Mouse (Mus musculus) urinary bladder, postnatal 36 days (tissue): ENCODE measurements around the gene Kcnk6.

Experiments
- DNase-seq, 2 experiments: peaks; one replicate each; pipeline ENCODE4 v3.0.0; 2022; ENCODE audit warnings: low spot score in 2 of 2, mixed read lengths in 1 of 2

Kcnk6 gene

GRCm38 (mm10) chr7:29232247-29233013 lies at the start of gene Kcnk6:
TSS of gene Kcnk6 (minus strand) at chr7:29232515.
- peak in 1 of 2 experiments; percentile 56 for DNase-seq

DNA sequence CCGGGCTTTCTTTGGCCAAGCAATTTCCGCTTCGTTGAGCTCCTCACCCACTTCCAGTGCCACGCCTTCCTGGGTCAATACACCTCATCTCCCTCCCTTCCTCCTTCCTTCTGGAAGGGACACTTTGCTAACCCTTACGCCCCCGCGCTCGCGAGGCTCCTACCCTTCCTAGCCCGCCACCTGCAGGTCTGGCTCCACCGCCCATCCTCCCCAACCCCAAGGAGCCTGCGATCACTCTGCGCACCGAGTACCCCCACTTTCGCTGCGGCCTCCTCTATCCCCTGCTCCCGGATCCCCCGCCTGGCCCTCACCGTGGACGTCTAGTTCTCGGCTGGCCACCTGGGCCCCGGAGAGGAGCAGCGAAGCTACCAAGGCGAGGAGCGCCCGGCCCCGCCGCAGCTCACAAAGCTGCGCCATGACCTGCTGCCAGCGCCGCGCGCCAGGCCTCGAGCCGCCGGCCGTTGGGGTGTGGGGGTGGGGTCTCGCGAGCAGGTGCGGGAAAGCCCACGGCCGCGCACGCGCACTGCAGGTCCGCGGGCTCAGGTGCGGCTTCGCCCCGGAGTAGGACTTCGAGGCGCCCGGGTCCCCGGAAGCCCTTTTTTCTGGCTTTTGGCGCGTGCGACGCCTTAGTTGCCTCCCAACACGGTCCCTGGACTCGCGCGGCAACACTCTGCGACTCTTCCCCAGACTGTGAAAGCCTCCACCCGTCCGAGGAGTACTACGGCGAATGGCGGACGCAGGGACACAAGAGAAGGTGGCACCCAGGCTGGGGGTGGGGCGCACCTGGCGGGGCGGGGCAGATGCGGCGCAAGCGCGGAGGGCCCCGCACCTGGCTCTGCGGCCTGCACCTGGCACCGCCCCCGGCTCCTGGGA lies 49.1 kb upstream of the Kcnk6 start, which contains the start of gene Spint2:
Spint2 (minus strand) TSS at position 712 of the 873 bp plus-strand sequence.
- DNase-seq, result peak; percentile 86 to 88

DNA sequence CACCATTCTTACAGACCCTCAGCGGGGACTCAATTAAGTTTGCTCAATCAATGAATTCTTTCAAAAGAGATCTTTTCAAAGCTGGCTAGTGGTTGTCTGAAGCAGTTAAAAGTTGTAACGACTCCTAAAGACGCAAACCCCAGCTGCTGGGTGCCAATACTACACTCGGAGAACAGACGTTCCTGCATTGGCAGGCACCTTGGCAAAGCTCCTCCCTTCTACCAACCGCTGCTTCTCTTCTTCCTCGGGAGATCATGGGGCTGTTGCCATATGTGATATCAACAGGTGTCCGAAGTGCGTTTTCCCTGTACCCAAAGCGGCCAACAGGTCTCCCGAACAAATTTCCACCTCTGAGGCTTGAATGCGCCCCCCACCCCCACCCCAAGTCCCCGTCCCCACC lies 48.5 kb upstream of the Kcnk6 start:
- no peak for DNase-seq

DNA sequence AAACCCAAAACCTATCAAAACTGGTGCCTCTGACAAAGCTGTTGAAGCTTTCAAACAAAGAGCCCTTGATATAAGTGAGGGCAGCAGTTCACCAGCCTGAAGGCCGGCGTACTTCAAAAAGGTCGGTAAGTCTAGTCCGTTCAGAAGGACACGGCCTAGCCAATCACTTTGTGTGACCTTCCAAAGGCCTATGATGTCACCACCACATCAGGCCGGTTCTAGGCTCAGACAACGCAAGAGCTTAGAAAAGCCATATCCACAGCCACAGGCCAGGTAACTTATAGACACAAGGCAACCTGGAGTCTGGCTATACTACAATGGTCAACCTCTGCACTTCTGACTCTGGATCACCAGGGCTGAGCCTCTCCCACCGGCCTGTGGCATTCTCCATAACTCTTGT lies 47.6 kb upstream of the Kcnk6 start:
- DNase-seq, result no peak

GRCm38 (mm10) chr7:29279261-29279660 lies 46.9 kb upstream of the Kcnk6 start:
- no peak for DNase-seq

GRCm38 (mm10) chr7:29277510-29277909 lies 45.2 kb upstream of the Kcnk6 start:
- DNase-seq, result no peak

GRCm38 (mm10) chr7:29276715-29277114 lies 44.4 kb upstream of the Kcnk6 start:
- no peak for DNase-seq

DNA sequence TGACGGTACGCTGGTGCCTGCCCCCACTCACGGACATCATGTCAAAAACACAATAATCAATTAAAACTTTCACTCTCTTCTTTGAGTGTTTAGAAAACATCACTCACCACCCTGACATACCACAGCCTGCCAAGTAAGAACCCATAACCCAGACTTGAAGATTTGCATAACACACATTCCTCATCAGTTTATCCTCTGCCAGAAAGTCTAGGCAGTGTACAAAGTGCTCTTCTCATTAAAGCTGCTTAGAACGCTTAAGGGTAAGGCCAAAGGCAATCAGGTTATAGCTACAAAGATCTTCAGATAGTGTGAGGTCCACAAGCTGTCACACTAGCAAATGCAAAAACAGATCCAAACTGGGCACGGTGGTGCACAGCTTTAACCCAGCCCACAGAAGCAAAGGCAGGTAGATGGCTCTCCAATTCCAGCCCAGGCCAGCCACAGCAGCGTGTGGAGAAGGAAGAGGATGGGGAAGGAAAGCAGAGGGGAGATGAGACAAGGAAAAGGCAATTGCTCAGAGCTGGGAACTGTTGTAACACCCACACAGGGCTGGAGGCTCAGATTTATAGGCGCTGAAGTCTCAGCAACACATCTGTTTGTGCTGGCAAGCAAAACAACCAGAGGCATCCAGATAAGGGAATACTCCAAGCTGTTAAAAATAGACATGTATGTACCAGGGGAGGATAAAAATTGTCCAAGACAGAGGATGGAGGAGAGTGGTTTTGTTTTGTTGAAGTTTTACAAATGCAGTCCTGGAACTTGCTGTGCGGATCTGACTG lies 39.6 kb upstream of the Kcnk6 start:
- no peak for DNase-seq

DNA sequence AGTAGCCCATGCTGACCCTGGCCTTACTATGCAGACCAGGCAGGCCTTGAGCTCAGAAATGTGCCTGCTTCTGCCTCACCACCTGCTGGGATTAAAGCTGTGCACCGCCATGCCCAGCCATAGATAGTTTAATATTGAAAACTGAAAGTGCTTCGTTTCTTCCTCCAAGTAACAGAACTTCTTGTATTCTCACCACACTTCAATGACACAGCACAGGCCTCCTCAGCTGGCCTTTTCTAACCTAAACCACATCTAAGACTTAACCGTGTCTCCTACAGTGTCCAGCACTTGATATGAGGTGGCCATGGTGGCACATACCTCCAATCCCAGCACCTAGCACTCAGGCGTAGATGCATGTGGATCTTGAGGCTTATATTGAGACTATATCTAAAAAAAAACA lies 38.1 kb upstream of the Kcnk6 start:
- DNase-seq, result no peak

DNA sequence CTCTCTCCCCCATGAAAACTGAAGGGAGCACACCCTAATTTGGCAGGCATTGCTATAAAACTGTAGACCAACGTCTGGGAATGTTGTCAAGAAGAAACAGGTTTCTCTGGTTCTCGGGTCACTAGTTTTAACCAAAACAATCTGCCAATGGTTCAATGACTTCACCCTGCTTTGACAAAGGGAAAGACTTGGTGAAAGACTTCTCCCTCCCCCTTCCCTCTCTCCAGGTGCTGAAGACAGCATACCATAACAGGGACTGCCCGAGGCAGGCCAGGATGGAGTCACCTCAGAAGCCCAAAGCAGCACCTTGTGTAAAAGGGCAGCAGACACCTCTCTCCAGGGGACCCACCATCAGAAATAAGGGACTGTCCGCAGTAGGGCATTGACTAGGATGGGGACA lies 34.6 kb upstream of the Kcnk6 start:
- no peak for DNase-seq

DNA sequence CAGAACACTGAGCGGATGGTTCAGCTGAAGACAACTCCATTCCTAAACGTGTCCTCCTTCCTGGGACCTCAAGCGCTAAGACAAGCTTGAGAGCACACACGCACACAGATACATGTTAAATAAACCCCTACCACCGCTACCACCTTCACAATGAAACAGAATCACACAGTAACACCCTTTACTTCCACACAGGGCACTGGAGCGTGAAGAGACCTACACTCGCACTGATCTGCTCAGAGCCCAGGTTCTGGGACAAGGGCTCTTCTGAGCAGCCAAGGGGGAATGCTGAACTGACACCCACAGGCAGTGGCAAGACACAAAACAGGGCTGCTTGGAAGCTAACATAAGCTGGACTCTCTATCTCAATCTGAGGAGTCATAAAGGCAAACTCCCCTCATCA lies 33.3 kb upstream of the Kcnk6 start:
- DNase-seq, result no peak

DNA sequence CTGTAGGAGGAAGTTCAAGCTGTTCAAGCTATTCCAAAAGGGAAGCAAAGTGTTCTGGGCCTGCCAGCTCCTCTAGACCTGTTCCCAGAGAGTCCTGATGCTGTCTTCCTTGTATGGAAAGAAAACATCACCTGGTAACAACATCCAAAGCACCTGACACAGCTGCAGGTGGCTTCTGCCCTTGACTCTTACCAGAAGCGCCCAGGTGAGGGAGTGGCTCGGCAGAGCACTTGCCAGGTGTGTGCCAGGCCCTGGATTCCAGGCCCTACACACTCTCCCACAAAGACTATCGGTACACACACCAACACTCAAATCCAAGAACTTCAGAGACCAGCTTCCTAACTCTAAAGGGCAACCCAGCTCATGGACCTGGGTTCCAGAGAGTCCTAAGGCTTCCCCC lies 31.5 kb upstream of the Kcnk6 start:
- no peak for DNase-seq

DNA sequence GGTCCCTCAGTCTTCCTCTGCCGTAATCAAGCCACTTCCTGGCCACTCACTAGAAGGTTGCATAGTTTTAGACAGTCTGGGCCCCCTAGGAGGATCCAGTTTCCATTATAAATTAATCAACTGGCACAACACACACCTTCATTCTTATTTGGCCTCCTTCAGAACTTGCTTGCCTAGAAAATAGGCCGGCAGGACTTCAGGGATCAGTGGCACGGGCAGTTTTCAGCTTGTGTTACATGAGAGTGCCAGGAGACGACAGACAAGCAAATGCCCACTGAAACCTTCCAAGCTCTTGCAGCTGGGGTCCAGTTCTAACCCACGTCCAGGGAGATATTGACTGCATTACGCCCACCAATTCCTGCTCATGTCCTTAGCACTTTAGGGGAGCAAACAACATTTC lies 29.8 kb upstream of the Kcnk6 start:
- DNase-seq, result no peak

DNA sequence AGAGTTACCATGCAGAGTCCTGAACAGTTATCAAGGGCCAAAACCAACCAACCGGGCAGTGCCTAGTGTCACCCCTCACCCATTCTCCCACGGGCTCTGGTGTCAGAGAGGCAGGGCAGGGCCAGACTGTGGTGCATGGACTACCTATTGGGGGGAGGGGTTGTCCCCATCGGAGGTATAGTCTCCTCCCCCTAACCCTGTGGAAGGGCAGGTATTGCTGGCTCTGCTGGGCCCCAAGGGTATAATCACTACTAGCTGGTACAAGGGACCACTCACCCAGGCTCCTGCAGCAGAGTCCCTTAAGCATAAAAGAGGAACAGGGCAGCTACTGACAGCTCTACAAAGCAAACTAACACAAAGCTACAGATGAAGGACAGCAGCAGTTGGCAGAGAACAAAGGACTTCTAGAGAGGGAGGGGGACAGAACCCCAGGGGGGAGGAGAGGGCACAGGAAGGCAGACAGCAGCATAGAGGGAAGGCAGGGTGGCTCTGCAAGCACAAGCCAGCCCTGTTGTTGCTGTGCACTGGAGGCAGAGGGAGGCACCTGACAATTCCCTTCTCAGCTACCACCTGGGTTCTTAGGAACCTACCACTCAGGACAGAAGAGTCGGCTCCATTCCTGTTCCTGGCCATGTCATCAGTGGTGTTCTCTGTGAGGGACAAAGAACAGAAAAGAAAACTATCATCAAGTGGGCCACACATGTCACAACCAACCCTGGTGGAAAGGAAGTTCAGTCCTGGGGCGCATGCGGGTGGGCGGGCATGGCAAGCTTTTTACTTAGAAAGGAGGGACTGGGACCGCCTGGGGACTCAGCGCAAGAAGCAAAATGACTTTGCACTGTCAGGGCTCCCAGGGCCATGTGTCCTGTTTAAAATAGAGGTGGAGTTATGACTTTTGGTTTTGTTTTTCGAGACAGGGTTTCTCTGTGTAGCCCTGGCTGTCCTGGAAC lies 27.7 kb upstream of the Kcnk6 start:
- DNase-seq, result no peak

GRCm38 (mm10) chr7:29257368-29257767 lies 25.1 kb upstream of the Kcnk6 start:
- peak; percentile 63 to 73 for DNase-seq

- DNase-seq, result no peak
These were observed 23.6 kb upstream of the Kcnk6 start for GRCm38 (mm10) chr7:29255875-29256274.

DNA sequence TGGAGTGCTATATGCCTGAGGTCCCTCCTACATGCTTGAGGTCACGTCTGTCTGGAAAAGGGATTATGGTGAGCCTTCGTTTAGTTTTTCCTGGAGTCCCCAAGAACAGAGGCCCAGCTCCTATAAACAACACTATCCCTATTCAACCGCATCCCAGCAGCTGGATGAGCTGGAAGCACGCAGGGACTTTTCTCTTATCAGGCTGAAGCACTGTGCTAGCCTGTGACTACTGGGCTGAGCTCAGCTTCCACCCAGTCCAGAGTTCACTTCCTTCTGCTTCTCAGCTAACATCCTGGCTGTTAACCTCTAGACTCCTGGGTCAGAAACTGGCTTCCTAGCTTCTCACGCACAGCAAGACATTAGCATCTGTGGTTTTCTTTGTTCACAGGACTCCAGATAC lies 21.5 kb upstream of the Kcnk6 start:
- DNase-seq, result no peak

- DNase-seq, result peak; percentile 65 to 73
These were observed 18.9 kb upstream of the Kcnk6 start for GRCm38 (mm10) chr7:29251166-29251565.

DNA sequence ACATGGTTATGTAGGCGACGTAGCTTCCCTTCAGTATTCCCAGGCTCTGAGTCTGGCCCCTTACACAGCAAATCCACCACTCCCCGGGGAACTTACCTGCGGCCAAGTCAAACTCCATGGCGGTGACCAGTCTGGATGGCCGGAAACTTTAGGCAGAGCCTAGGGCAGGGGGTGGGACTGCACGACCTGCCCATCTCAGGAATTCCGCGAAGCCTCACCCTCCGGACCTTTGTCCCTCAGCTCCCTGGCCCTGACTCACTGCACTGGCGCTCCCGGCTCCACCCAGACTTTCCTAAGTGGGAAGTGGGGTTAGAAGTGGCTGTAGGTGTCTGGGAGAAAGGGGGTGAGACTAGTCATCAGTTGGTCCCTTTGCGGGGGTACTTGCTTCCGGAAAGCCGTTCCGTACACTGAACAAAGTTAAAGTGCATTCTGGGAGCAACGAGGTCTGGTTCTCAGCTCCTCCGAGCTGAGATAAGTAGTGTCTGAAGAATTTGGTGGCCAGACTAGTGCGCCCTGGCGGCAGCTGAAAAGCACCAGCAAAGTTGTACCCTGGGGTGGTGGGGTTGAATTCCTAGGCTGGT lies 16.0 kb upstream of the Kcnk6 start, which contains the start of gene 2200002D01Rik:
2200002D01Rik (minus strand) TSS at position 206 of the 581 bp plus-strand sequence.
- peak; percentile 69 to 72 for DNase-seq

- DNase-seq, result no peak
These were observed 15.4 kb upstream of the Kcnk6 start for GRCm38 (mm10) chr7:29247706-29248105.
